Mouse (Mus musculus) lung, adult 2 months (tissue): ENCODE results near the gene Ttc7.

Experiments
- CTCF ChIP-seq: fragments of 200-500 bp; IDR thresholded peaks from 2 replicates; pipeline ENCODE4 v1.5.1; 2011; ENCODE audit warnings: mild to moderate bottlenecking, low read length, control low read depth; ENCODE audit not compliant: insufficient read depth
- POLR2A ChIP-seq: fragments of 200-500 bp; IDR thresholded peaks from 2 replicates; pipeline ENCODE4 v1.6.1; 2011; ENCODE audit warnings: low read depth, mild to moderate bottlenecking, control low read depth, low read length, borderline replicate concordance; ENCODE audit errors: extremely low read depth

DNA sequence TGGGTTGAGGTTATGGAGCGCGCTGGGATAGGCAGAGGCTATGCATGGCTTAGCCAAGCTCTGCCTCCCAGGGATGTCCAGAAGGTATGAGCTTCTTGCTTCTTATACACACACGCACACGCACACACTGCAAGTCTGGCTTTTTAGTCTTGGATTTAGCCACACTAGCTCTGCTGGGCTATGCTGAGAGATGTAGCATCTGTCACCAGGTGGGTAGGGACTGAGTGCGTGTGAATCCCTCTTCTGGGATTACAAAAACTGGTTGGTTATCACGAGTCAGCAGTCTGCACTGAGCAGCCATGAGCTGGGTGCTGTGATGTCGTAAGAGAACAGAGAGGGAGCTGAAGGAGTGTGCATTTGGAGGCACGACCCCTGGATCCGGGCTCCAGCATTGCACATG lies 40.5 kb downstream of the Ttc7 start:
- TF ChIP-seq POLR2A (no peak), CTCF (no peak)
